Mouse (Mus musculus): Measurements from ENCODE around the gene Gm14322.
"Not testable (repeated sequence)": the region's sequence is repeated elsewhere in the genome, so short reads cannot be mapped to it uniquely, and the experiment has no call there.

- TF ChIP-seq CTCF, POLR2A (IDR thresholded peaks at IDR 0.05; ENCODE audit: extremely low read depth, insufficient read depth, low read length): not testable (repeated sequence)
Measured at GRCm38 (mm10) chr2:177758941-177759558, at the start of gene Gm14322.

All from cortical plate, adult 2 months (tissue).